Mouse (Mus musculus) MEL (cell line): ENCODE measurements around the gene Slc12a1. TPM values are rescaled to one million over a fixed set of nuclear protein-coding genes. Genes with fewer than 3 reads are reported as not detected.

Source experiments
- DNase-seq: peaks from one replicate; pipeline ENCODE4 v3.0.0; 2011; ENCODE audit warnings: low read depth, low spot score
- H3K27ac ChIP-seq: 2 replicates; pipeline ENCODE4 v1.5.1; 2012; ENCODE audit warnings: low read depth, mild to moderate bottlenecking, control low read depth, low read length, moderate library complexity; ENCODE audit not compliant: control insufficient read depth
- H3K27me3 ChIP-seq, 2 experiments: fragments of 150-350 bp in 1 of 2; sonication (generic) in 1 of 2; 2 replicates each; pipeline ENCODE4 v1.6.1; 2012; ENCODE audit warnings: low read length in 2 of 2, mild to moderate bottlenecking in 2 of 2, improper control_type of control experiment in 1 of 2, moderate library complexity in 1 of 2; ENCODE audit not compliant: insufficient read depth in 2 of 2, control insufficient read depth in 1 of 2
- H3K36me3 ChIP-seq, 2 experiments: 2 replicates each; pipeline ENCODE4 v1.6.1; 2012 to 2014; ENCODE audit warnings: low read length in 2 of 2, improper control_type of control experiment in 1 of 2, inconsistent platforms in 1 of 2, mild to moderate bottlenecking in 1 of 2; ENCODE audit not compliant: insufficient read depth in 2 of 2, control insufficient read depth in 1 of 2
- H3K4me1 ChIP-seq, 2 experiments: fragments of 150-350 bp in 1 of 2; sonication (generic) in 1 of 2; 2 replicates each; pipeline ENCODE4 v1.6.1; 2012; ENCODE audit warnings: low read length in 2 of 2, improper control_type of control experiment in 1 of 2, mild to moderate bottlenecking in 1 of 2; ENCODE audit not compliant: insufficient read depth in 2 of 2, control insufficient read depth in 1 of 2
- H3K4me3 ChIP-seq, 2 experiments: fragments of 150-350 bp in 1 of 2; sonication (generic) in 1 of 2; 2 replicates each; pipeline ENCODE4 v1.5.1; 2012; ENCODE audit warnings: low read depth in 2 of 2, low read length in 2 of 2, mild to moderate bottlenecking in 2 of 2, moderate library complexity in 2 of 2, control low read depth in 1 of 2, improper control_type of control experiment in 1 of 2; ENCODE audit not compliant: control insufficient read depth in 1 of 2, insufficient read depth in 1 of 2
- H3K79me2 ChIP-seq: 2 replicates; pipeline ENCODE4 v1.6.1; 2012; ENCODE audit warnings: mild to moderate bottlenecking, low read length, moderate library complexity; ENCODE audit not compliant: control insufficient read depth, poor library complexity, insufficient read depth
- H3K9ac ChIP-seq: 2 replicates; pipeline ENCODE4 v1.6.1; 2012; ENCODE audit warnings: low read depth, mild to moderate bottlenecking, control low read depth, low read length, moderate library complexity; ENCODE audit not compliant: control insufficient read depth, poor library complexity, severe bottlenecking
- H3K9me3 ChIP-seq: fragments of 150-350 bp; sonication (generic); replicated peaks from 2 replicates; pipeline ENCODE4 v1.6.1; 2012; ENCODE audit warnings: mild to moderate bottlenecking, low read length, improper control_type of control experiment, moderate library complexity; ENCODE audit not compliant: insufficient read depth
- CHD1 ChIP-seq: IDR thresholded peaks from 2 replicates; pipeline ENCODE4 v1.6.1; 2012; ENCODE audit warnings: low read depth, mild to moderate bottlenecking, inconsistent platforms, low read length, improper control_type of control experiment
- E2F4 ChIP-seq: IDR thresholded peaks from 2 replicates; pipeline ENCODE4 v1.6.1; 2011; ENCODE audit warnings: low read depth, low read length, improper control_type of control experiment, borderline replicate concordance
- EP300 ChIP-seq, 2 experiments: IDR thresholded peaks; 2 replicates each; pipeline ENCODE4 v1.6.1; 2011; ENCODE audit warnings: improper control_type of control experiment in 2 of 2, low read length in 2 of 2, low read depth in 1 of 2, mild to moderate bottlenecking in 1 of 2
- ETS1 ChIP-seq: IDR thresholded peaks from 2 replicates; pipeline ENCODE4 v1.6.1; 2012; ENCODE audit warnings: low read depth, mild to moderate bottlenecking, inconsistent platforms, low read length, improper control_type of control experiment, moderate library complexity
- GATA1 ChIP-seq: IDR thresholded peaks from 2 replicates; pipeline ENCODE4 v1.6.1; 2011; ENCODE audit warnings: low read depth, low read length, improper control_type of control experiment
- HCFC1 ChIP-seq: IDR thresholded peaks from 2 replicates; pipeline ENCODE4 v1.6.1; 2012; ENCODE audit warnings: low read depth, mild to moderate bottlenecking, inconsistent platforms, low read length, improper control_type of control experiment, moderate library complexity
- MAZ ChIP-seq: IDR thresholded peaks from 2 replicates; pipeline ENCODE4 v1.6.1; 2012; ENCODE audit warnings: low read depth, mild to moderate bottlenecking, inconsistent platforms, low read length, improper control_type of control experiment
- MEF2A ChIP-seq: IDR thresholded peaks from 2 replicates; pipeline ENCODE4 v1.6.1; 2014; ENCODE audit warnings: low read depth, mild to moderate bottlenecking, inconsistent platforms, low read length, improper control_type of control experiment; ENCODE audit not compliant: poor library complexity, insufficient replicate concordance, severe bottlenecking; ENCODE audit errors: extremely low read depth
- MXI1 ChIP-seq: IDR thresholded peaks from 2 replicates; pipeline ENCODE4 v1.6.1; 2011; ENCODE audit warnings: mild to moderate bottlenecking, low read depth, low read length, improper control_type of control experiment
- MYB ChIP-seq: IDR thresholded peaks from 2 replicates; pipeline ENCODE4 v1.6.1; 2011; ENCODE audit warnings: mild to moderate bottlenecking, low read depth, low read length, improper control_type of control experiment
- NELFE ChIP-seq: IDR thresholded peaks from 2 replicates; pipeline ENCODE4 v1.6.1; 2011; ENCODE audit warnings: low read depth, low read length, improper control_type of control experiment
- NRF1 ChIP-seq: IDR thresholded peaks from 2 replicates; pipeline ENCODE4 v1.6.1; 2014; ENCODE audit warnings: low read depth, mild to moderate bottlenecking, inconsistent platforms, low read length, improper control_type of control experiment, moderate library complexity; ENCODE audit not compliant: poor library complexity, insufficient read depth, severe bottlenecking
- POLR2AphosphoS2 ChIP-seq: IDR thresholded peaks from 2 replicates; pipeline ENCODE4 v1.6.1; 2011; ENCODE audit warnings: low read length, improper control_type of control experiment
- RCOR1 ChIP-seq: IDR thresholded peaks from 2 replicates; pipeline ENCODE4 v1.6.1; 2012; ENCODE audit warnings: low read depth, mild to moderate bottlenecking, inconsistent platforms, low read length, improper control_type of control experiment
- SIN3A ChIP-seq: IDR thresholded peaks from 2 replicates; pipeline ENCODE4 v1.6.1; 2012; ENCODE audit warnings: low read length, improper control_type of control experiment, inconsistent platforms
- TCF12 ChIP-seq: IDR thresholded peaks from 2 replicates; pipeline ENCODE4 v1.6.1; 2014; ENCODE audit warnings: low read depth, mild to moderate bottlenecking, inconsistent platforms, low read length, improper control_type of control experiment, moderate library complexity
- UBTF ChIP-seq: IDR thresholded peaks from 2 replicates; pipeline ENCODE4 v1.6.1; 2012; ENCODE audit warnings: low read depth, mild to moderate bottlenecking, inconsistent platforms, low read length, improper control_type of control experiment, moderate library complexity, borderline replicate concordance; ENCODE audit not compliant: insufficient read depth
- ZKSCAN1 ChIP-seq: IDR thresholded peaks from 2 replicates; pipeline ENCODE4 v1.6.1; 2012; ENCODE audit warnings: low read depth, mild to moderate bottlenecking, inconsistent platforms, low read length, improper control_type of control experiment, moderate library complexity
- ZNF384 ChIP-seq: IDR thresholded peaks from 2 replicates; pipeline ENCODE4 v1.6.1; 2012; ENCODE audit warnings: low read depth, mild to moderate bottlenecking, inconsistent platforms, low read length, improper control_type of control experiment
- polyA plus RNA-seq, 2 experiments: library from polyadenylated mRNA; stranded (reverse) in 1 of 2; unstranded in 1 of 2; fragments of >175 nt in 1 of 2; fragments of >200 nt in 1 of 2; gene quantifications; 2 replicates each; pipeline versions ENCODE4 v1.2.1 to v1.2.4; 2012; ENCODE audit warnings: low replicate concordance in 2 of 2, low read depth in 1 of 2; ENCODE audit not compliant: insufficient read length in 2 of 2, insufficient read depth in 1 of 2, missing spikeins in 1 of 2
- total RNA-seq: library from RNA; depleted of rRNA; stranded (reverse); fragments of 300-350 nt; gene quantifications from 2 replicates; pipeline ENCODE4 v1.2.3, GENCODE M21; 2012

The Slc12a1 gene
- total and polyA plus RNA-seq, 3 experiments, result not detected

GRCm38 (mm10) chr2:125219268-125219667 is 67.0 kb downstream of the Slc12a1 start:
- no peaks in the 10 kb centered on the region for H3K9me3 ChIP-seq

GRCm38 (mm10) chr2:125221673-125222072 is 69.4 kb downstream of the Slc12a1 start:
- peak; percentile 22 for DNase-seq
- Histone ChIP-seq H3K4me1 (peaks cover 6 to 12% of the 10 kb centered on the region in 2 experiments; a peak in 3 of 4 replicates), H3K4me3 (no peak overlapping the region), H3K27ac (no peak overlapping the region), H3K27me3 (no peaks in the 10 kb centered on the region), H3K9me3 (no peaks in the 10 kb centered on the region), H3K79me2 (no peaks in the 10 kb centered on the region), H3K9ac (no peak overlapping the region), H3K36me3 (peaks cover 0 to 10% of the 10 kb centered on the region in 2 experiments; a peak in 2 of 4 replicates)
- TF ChIP-seq TCF12 (peak; percentile 64), EP300 (IDR thresholded peaks at IDR 0.05; ENCODE audit: low read depth in 1 of 2, low read length in 2 of 2) (peak; percentile 59 to 73), GATA1 (peak; percentile 81), SIN3A (0 out of 2 replicates have a peak, but pooled peaks have one; percentile 27), NRF1 (no peak), RCOR1 (0 out of 2 replicates have a peak, but pooled peaks have one; percentile 41)

More at GRCm38 (mm10) chr2:125219268-125219667, 67.0 kb downstream of the Slc12a1 start:
- no peak for DNase-seq
- Histone ChIP-seq H3K36me3 (peaks cover 0 to 10% of the 10 kb centered on the region in 2 experiments; a peak in 2 of 4 replicates), H3K4me1 (peaks cover 6 to 12% of the 10 kb centered on the region in 2 experiments; a peak in 3 of 4 replicates), H3K27ac (no peak overlapping the region), H3K27me3 (no peaks in the 10 kb centered on the region), H3K4me3 (no peak overlapping the region), H3K9ac (no peak overlapping the region), H3K79me2 (no peaks in the 10 kb centered on the region)
- TF ChIP-seq ETS1 (no peak), ZNF384 (no peak), MYB (no peak), CHD1 (no peak), HCFC1 (no peak), MXI1 (no peak), TCF12 (no peak), EP300 (IDR thresholded peaks at IDR 0.05; ENCODE audit: low read depth in 1 of 2, low read length in 2 of 2) (no peak), NELFE (no peak), ZKSCAN1 (no peak), UBTF (no peak), MAZ (no peak), MEF2A (no peak), E2F4 (no peak), POLR2AphosphoS2 (no peak)
